Comparison of ENCODE assay signal across 17 mouse cellular contexts in the genomic region with DNA sequence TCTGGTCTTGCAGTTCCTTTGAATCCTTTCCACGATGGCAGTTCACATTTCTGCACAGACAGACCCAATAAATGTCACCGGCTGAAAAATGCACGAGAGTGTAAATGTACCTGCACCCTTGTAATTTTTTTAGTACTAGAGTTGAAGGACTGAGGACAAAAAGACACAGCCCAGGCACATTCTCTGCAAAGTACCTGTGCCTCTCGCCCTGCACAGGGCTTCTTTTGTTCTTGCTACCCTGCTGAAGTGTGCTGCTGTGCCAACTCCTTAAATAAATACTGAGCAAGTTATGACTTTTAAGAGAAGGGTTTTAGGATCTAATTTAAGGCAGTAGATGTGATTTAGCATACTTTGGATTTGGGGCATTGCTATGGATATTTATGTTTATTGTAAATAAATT.
"Had no signal": no experiment of that assay in that cellular context is flagged by ENCODE, and none has a peak within 500 bp of the region (broad histone marks: within the 10 kb centered on the region; RNA-seq: fewer than 3 reads in every experiment).

No protein-coding gene starts in this region.

- H3K9me3 ChIP-seq: liver, embryonic 13.5 days; liver, embryonic 15.5 days; megakaryocyte, embryonic 14.5 days; midbrain, embryonic 13.5 days; midbrain, embryonic 15.5 days; neural tube, embryonic 12.5 days; stomach, embryonic 15.5 days had no signal

- H3K9ac ChIP-seq: liver, embryonic 13.5 days; liver, embryonic 15.5 days; liver, postnatal 0 days; midbrain, embryonic 13.5 days; midbrain, embryonic 15.5 days; neural tube, embryonic 12.5 days; stomach, embryonic 15.5 days had no signal

- H3K27me3 ChIP-seq: liver, embryonic 13.5 days; liver, embryonic 15.5 days; megakaryocyte, embryonic 14.5 days; midbrain, embryonic 13.5 days; midbrain, embryonic 15.5 days; neural tube, embryonic 12.5 days; stomach, embryonic 15.5 days had no signal

- H3K4me1 ChIP-seq: liver, embryonic 13.5 days; liver, embryonic 15.5 days; megakaryocyte, embryonic 14.5 days; midbrain, embryonic 13.5 days; midbrain, embryonic 15.5 days; neural tube, embryonic 12.5 days; stomach, embryonic 15.5 days had no signal

- H3K4me2 ChIP-seq: liver, embryonic 11.5 days; liver, embryonic 13.5 days; liver, embryonic 15.5 days; midbrain, embryonic 11.5 days; midbrain, embryonic 13.5 days; midbrain, embryonic 15.5 days; neural tube, embryonic 12.5 days; stomach, embryonic 15.5 days had no signal

- H3K4me3 ChIP-seq: liver, embryonic 13.5 days; liver, embryonic 15.5 days; megakaryocyte, embryonic 14.5 days; midbrain, embryonic 13.5 days; midbrain, embryonic 15.5 days; neural tube, embryonic 12.5 days; stomach, embryonic 15.5 days had no signal

- H3K27ac ChIP-seq: liver, embryonic 13.5 days; liver, embryonic 15.5 days; macrophage; midbrain, embryonic 13.5 days; midbrain, embryonic 15.5 days; neural tube, embryonic 12.5 days; stomach, embryonic 15.5 days; stomach, postnatal 0 days had no signal

- H3K36me3 ChIP-seq: liver, embryonic 13.5 days; liver, embryonic 15.5 days; midbrain, embryonic 13.5 days; midbrain, embryonic 15.5 days; neural tube, embryonic 12.5 days; stomach, embryonic 15.5 days had no signal

- DNase-seq: liver, embryonic 13.5 days; liver, postnatal 0 days; lung, postnatal 10 days; right cerebral cortex, postnatal 14 days; thymus, adult 2 months; thymus, postnatal 25 days; thymus, postnatal 4 days had no signal

- ATAC-seq: liver, postnatal 0 days; midbrain, embryonic 13.5 days; midbrain, embryonic 15.5 days had no signal
